Mouse (Mus musculus) pancreas, adult 10 weeks (tissue): ENCODE measurements around the gene Tesk1. TPM values are rescaled to one million over a fixed set of nuclear protein-coding genes. Genes with fewer than 3 reads are reported as not detected.

Experiments used
- polyA plus RNA-seq: library from polyadenylated mRNA; stranded (reverse); fragments of 350-450 nt; fragmentation: Illumina TruSeq; extraction: RNeasy Lipid Tissue Mini Kit (QIAGEN cat#74804); gene quantifications from one replicate; pipeline ENCODE4 v1.2.3, GENCODE M21; 2015; ENCODE audit warnings: low read depth, low replicate concordance; ENCODE audit not compliant: insufficient read depth

Gene Tesk1
- polyA plus RNA-seq: 7.8 TPM

GRCm38 (mm10) chr4:43441639-43442038 is at the start of gene Tesk1:
Gene Tesk1 (plus strand): TSS chr4:43441939.

GRCm38 (mm10) chr4:43428946-43429345 is 12.8 kb upstream of the Tesk1 start, which contains the start of gene Fam166b:
Gene Fam166b (minus strand): TSS chr4:43429134.

GRCm38 (mm10) chr4:43454041-43454836 is 12.5 kb downstream of the Tesk1 start, which contains the start of gene Cd72:
Gene Cd72 (minus strand): TSS chr4:43454628.

GRCm38 (mm10) chr4:43483535-43484091 is 41.9 kb downstream of the Tesk1 start, which contains the start of gene Sit1:
Gene Sit1 (minus strand): TSS chr4:43483734.

GRCm38 (mm10) chr4:43492821-43493185 is 51.1 kb downstream of the Tesk1 start, which contains the start of gene Ccdc107:
Gene Ccdc107 (plus strand): TSS chr4:43492900.

Other genes with a start within 250 kb of the Tesk1 start
- 0.28 TPM for gene Atp8b5, start 174.8 kb upstream of the Tesk1 start, polyA plus RNA-seq
- gene Rusc2, start 60.0 kb upstream of the Tesk1 start, polyA plus RNA-seq: 5.5 TPM
- not detected for gene Fam166b, start 12.8 kb upstream of the Tesk1 start, polyA plus RNA-seq
- 1.8 TPM for gene Cd72, start 12.7 kb downstream of the Tesk1 start, polyA plus RNA-seq
- not detected for gene Sit1, start 41.8 kb downstream of the Tesk1 start, polyA plus RNA-seq
- 28.5 TPM for gene Ccdc107, start 51.0 kb downstream of the Tesk1 start, polyA plus RNA-seq
- 3.8 TPM for gene Arhgef39, start 57.8 kb downstream of the Tesk1 start, polyA plus RNA-seq
- gene Car9, start 65.0 kb downstream of the Tesk1 start, polyA plus RNA-seq: not detected
- gene Tpm2, start 81.8 kb downstream of the Tesk1 start, polyA plus RNA-seq: 37.2 TPM
- 21.2 TPM for gene Creb3, start 120.4 kb downstream of the Tesk1 start, polyA plus RNA-seq
- 19.2 TPM for gene Tln1, start 120.8 kb downstream of the Tesk1 start, polyA plus RNA-seq
- gene Rgp1, start 136.8 kb downstream of the Tesk1 start, polyA plus RNA-seq: 6.8 TPM
- 4.6 TPM for gene Gba2, start 136.9 kb downstream of the Tesk1 start, polyA plus RNA-seq
- gene Msmp, start 142.6 kb downstream of the Tesk1 start, polyA plus RNA-seq: not detected
- gene Npr2, start 190.0 kb downstream of the Tesk1 start, polyA plus RNA-seq: 10.7 TPM
- gene Spag8, start 211.7 kb downstream of the Tesk1 start, polyA plus RNA-seq: 1.1 TPM
- gene Hint2, start 214.5 kb downstream of the Tesk1 start, polyA plus RNA-seq: 22.0 TPM
- 1.8 TPM for gene Tmem8b, start 227.0 kb downstream of the Tesk1 start, polyA plus RNA-seq
- gene Fam221b, start 227.2 kb downstream of the Tesk1 start, polyA plus RNA-seq: 0.20 TPM